Mouse (Mus musculus): ENCODE data around the gene Mrc1. TPM values are rescaled to one million over a fixed set of nuclear protein-coding genes. Genes with fewer than 3 reads are reported as not detected.
A peak's percentile ranks its signal among the peaks of the same experiment; 100 is the strongest.

The Mrc1 gene
- polyA plus RNA-seq, 1 experiment from 2014 or later: 6.0 TPM

DNA sequence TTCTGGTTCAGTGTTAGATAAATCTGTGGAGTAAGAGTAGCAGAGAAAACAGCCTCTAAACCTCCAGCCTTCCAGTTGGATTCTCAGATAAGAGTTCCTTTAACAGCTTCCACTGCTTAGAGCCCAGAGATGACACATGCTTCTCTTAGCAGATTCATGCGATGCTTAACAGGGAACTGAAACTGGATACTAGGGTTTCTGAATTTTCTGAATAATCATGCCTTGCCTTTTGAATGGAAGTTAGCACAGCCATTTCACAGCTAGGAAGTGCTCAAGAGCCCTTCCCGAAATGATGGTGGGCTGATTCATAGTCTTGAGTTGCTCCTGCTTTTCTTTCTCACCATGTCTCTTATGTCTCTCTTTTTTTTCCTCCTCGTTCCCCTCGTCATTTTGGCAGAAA is 22.4 kb upstream of the Mrc1 start:
- H3K4me2 ChIP-seq (ENCODE audit: low read length): no peak overlapping the region
- H3K27me3 ChIP-seq (replicated peaks; ENCODE audit: control insufficient read depth, insufficient read depth, low read length): no peaks in the 10 kb centered on the region
- DNase-seq (ENCODE audit: low spot score) (no peak), ATAC-seq (no peak)
- no peak overlapping the region for H3K27ac ChIP-seq (ENCODE audit: low read depth, low read length)
- no peak overlapping the region for H3K9ac ChIP-seq (ENCODE audit: low read length)
- H3K4me1 ChIP-seq (ENCODE audit: control insufficient read depth, insufficient read depth, low read length): no peaks in the 10 kb centered on the region
- no peak overlapping the region for H3K4me3 ChIP-seq (ENCODE audit: low read depth, low read length)
- no peaks in the 10 kb centered on the region for H3K9me3 ChIP-seq (replicated peaks; ENCODE audit: control insufficient read depth, low read length)
- WGBS: 84% methylated on average over 4 of the region's 4 CpGs
- no peaks in the 10 kb centered on the region for H3K36me3 ChIP-seq (ENCODE audit: control insufficient read depth, insufficient read depth, low read length)

DNA sequence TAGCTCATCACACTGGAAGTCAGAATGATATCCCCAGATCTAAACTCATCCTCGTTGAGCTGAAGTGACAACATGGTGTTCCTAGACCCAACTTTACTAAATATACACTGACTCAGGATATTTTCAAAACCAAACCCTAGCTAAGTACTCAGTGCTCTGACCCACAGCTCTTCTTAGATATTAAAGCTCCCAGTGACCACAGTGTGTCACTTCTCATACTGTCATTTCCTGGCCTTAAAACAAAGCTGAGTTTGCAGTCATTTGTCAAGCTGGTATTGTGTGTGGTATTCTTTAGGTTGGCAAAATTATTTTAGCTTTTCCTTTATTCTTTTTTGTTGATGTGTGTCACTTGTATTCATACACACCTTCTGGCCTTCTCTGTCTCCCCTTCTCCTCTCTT is 18.5 kb upstream of the Mrc1 start:
- Histone ChIP-seq H3K9ac (ENCODE audit: low read length) (no peak overlapping the region), H3K4me1 (ENCODE audit: control insufficient read depth, insufficient read depth, low read length) (0 out of 2 replicates have a peak, but pooled peaks cover 2% of the 10 kb centered on the region), H3K4me3 (ENCODE audit: low read depth, low read length) (no peak overlapping the region), H3K27ac (ENCODE audit: low read depth, low read length) (no peak overlapping the region), H3K9me3 (replicated peaks; ENCODE audit: control insufficient read depth, low read length) (no peaks in the 10 kb centered on the region), H3K27me3 (replicated peaks; ENCODE audit: control insufficient read depth, insufficient read depth, low read length) (no peaks in the 10 kb centered on the region), H3K36me3 (ENCODE audit: control insufficient read depth, insufficient read depth, low read length) (no peaks in the 10 kb centered on the region), H3K4me2 (ENCODE audit: low read length) (no peak overlapping the region)
- no peak for DNase-seq (ENCODE audit: low spot score)
- no peak for ATAC-seq
- WGBS: 91% methylated on average over 1 of the region's 1 CpGs

DNA sequence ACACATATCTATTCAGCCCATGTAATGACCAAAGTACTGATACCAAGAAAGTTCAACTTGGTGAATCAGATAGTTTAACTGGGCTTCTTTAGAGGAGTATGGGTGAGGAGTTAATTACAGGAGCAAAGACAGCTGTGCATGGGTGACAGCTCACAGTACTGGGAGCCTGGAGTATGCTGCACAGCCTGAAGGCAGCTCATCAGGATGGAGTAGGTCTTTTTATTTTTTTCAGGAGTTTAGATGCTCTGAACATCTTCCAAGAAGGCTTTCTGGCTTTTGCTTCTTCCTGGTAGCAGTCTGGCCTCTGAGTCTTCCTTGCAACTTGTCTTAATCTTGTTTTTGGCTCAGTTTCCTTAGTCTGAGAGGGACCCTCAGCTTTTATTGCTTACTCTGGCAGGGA is 17.6 kb upstream of the Mrc1 start:
- H3K27me3 ChIP-seq (replicated peaks; ENCODE audit: control insufficient read depth, insufficient read depth, low read length): no peaks in the 10 kb centered on the region
- H3K4me2 ChIP-seq (ENCODE audit: low read length): no peak overlapping the region

DNA sequence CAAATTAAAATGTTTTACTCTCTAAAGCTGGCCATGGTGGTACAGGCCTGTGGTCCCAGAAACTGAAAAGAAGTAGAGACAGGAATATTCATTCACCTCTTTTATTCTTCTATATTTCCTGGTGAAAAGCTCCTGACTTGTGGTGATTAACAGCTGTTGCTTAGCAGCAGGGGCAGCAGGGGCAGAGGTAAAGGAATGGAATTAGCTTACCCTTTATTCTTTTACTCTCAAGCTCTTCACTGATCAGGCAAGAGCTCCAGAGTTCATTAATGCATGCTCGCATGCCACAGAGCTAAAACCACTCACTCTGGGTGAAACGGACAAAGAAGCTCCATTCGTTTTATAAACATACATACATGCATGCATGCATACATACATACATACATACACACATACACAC is 14.4 kb upstream of the Mrc1 start:
- no peaks in the 10 kb centered on the region for H3K27me3 ChIP-seq (replicated peaks; ENCODE audit: control insufficient read depth, insufficient read depth, low read length)
- ATAC-seq: no peak
- 1% methylated on average over 3 of the region's 3 CpGs for WGBS
- H3K27ac ChIP-seq (ENCODE audit: low read depth, low read length): no peak overlapping the region; the same call in 1 of the 2 replicates
- no peak overlapping the region for H3K4me2 ChIP-seq (ENCODE audit: low read length)
- DNase-seq (ENCODE audit: low spot score): peak; percentile 11
- H3K4me1 ChIP-seq (ENCODE audit: control insufficient read depth, insufficient read depth, low read length): 0 out of 2 replicates have a peak, but pooled peaks cover 2% of the 10 kb centered on the region
- H3K4me3 ChIP-seq (ENCODE audit: low read depth, low read length): no peak overlapping the region
- no peaks in the 10 kb centered on the region for H3K36me3 ChIP-seq (ENCODE audit: control insufficient read depth, insufficient read depth, low read length)
- H3K9ac ChIP-seq (ENCODE audit: low read length): no peak overlapping the region
- H3K9me3 ChIP-seq (replicated peaks; ENCODE audit: control insufficient read depth, low read length): no peaks in the 10 kb centered on the region

More for the DNA sequence above, 17.6 kb upstream of the Mrc1 start:
- Histone ChIP-seq H3K4me1 (ENCODE audit: control insufficient read depth, insufficient read depth, low read length) (0 out of 2 replicates have a peak, but pooled peaks cover 2% of the 10 kb centered on the region), H3K27ac (ENCODE audit: low read depth, low read length) (no peak overlapping the region), H3K36me3 (ENCODE audit: control insufficient read depth, insufficient read depth, low read length) (no peaks in the 10 kb centered on the region), H3K4me3 (ENCODE audit: low read depth, low read length) (no peak overlapping the region), H3K9me3 (replicated peaks; ENCODE audit: control insufficient read depth, low read length) (no peaks in the 10 kb centered on the region), H3K9ac (ENCODE audit: low read length) (no peak overlapping the region)
- ATAC-seq (no peak), DNase-seq (ENCODE audit: low spot score) (no peak)

DNA sequence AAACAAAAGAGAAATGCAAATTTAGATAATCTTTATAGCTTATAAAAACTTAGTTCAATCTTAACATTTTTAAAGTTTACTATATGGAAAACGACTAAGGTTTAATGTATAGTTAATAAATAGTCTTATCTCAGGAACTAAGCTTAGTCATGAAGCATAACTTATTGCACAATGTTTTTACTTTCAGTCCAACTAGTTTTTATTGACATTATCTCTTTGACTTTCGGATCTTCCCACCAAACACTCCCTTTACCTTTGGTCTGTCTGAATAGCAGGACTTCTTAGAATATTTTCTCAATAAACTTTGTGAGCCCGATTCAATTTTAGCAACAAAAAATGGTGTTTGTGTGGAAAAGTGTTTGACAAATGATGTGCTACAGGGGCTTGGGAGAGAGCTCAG is 12.5 kb upstream of the Mrc1 start:
- ATAC-seq (no peak), DNase-seq (ENCODE audit: low spot score) (no peak)

DNA sequence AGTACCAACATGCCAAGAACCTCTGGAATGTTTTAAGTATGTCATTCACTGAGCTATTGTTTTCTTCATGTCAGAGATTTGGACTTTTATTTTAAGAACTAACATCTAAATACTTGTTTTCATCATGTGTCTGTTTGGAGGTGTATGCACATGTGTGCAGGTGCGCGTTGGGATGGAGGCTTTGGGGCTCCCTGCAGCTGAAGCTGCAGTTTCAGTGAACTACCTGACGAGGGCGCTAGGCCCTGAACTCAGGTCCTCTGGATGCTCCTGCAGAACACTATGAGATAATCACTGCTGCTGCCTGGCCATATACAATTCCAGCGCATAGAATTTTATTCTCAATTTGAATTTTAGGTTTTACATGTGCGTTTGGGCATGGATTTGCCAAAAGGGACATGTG is 11.1 kb upstream of the Mrc1 start:
- DNase-seq (ENCODE audit: low spot score) (no peak), ATAC-seq (no peak)
- Histone ChIP-seq H3K4me3 (ENCODE audit: low read depth, low read length) (no peak overlapping the region), H3K4me2 (ENCODE audit: low read length) (no peak overlapping the region), H3K36me3 (ENCODE audit: control insufficient read depth, insufficient read depth, low read length) (no peaks in the 10 kb centered on the region), H3K4me1 (ENCODE audit: control insufficient read depth, insufficient read depth, low read length) (0 out of 2 replicates have a peak, but pooled peaks cover 2% of the 10 kb centered on the region), H3K27ac (ENCODE audit: low read depth, low read length) (no peak overlapping the region), H3K9me3 (replicated peaks; ENCODE audit: control insufficient read depth, low read length) (no peaks in the 10 kb centered on the region), H3K27me3 (replicated peaks; ENCODE audit: control insufficient read depth, insufficient read depth, low read length) (no peaks in the 10 kb centered on the region), H3K9ac (ENCODE audit: low read length) (no peak overlapping the region)
- 82% methylated on average over 6 of the region's 6 CpGs for WGBS

More for the DNA sequence above, 12.5 kb upstream of the Mrc1 start:
- no peaks in the 10 kb centered on the region for H3K36me3 ChIP-seq (ENCODE audit: control insufficient read depth, insufficient read depth, low read length)
- no peak overlapping the region for H3K27ac ChIP-seq (ENCODE audit: low read depth, low read length)
- H3K9ac ChIP-seq (ENCODE audit: low read length): no peak overlapping the region
- H3K4me2 ChIP-seq (ENCODE audit: low read length): no peak overlapping the region
- H3K9me3 ChIP-seq (replicated peaks; ENCODE audit: control insufficient read depth, low read length): no peaks in the 10 kb centered on the region
- H3K4me3 ChIP-seq (ENCODE audit: low read depth, low read length): no peak overlapping the region
- H3K4me1 ChIP-seq (ENCODE audit: control insufficient read depth, insufficient read depth, low read length): 0 out of 2 replicates have a peak, but pooled peaks cover 2% of the 10 kb centered on the region
- no peaks in the 10 kb centered on the region for H3K27me3 ChIP-seq (replicated peaks; ENCODE audit: control insufficient read depth, insufficient read depth, low read length)
- WGBS: 93% methylated on average over 3 of the region's 3 CpGs

DNA sequence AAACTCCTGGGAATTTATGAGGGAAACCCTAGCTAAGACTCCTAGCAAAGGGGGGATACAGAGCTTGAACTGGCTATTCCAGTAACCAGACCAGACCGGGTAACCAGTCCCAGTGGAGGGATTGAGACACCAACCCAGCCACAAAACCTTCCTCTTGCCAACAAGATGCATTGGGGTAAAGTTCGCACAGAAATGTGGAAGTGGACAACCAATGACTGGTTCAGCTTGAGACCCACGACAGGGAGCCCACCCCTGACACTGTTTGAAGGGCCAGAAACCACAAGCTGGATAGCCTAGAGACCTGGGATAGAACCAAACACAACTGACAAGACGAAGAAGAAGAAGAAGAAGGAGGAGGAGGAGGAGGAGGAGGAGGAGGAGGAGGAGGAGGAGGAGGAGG is 4.8 kb upstream of the Mrc1 start:
- H3K9me3 ChIP-seq (replicated peaks; ENCODE audit: control insufficient read depth, low read length): no peaks in the 10 kb centered on the region
- no peaks in the 10 kb centered on the region for H3K27me3 ChIP-seq (replicated peaks; ENCODE audit: control insufficient read depth, insufficient read depth, low read length)
- ATAC-seq (no peak), DNase-seq (ENCODE audit: low spot score) (no peak)
- no peaks in the 10 kb centered on the region for H3K4me1 ChIP-seq (ENCODE audit: control insufficient read depth, insufficient read depth, low read length)
- no peak overlapping the region for H3K9ac ChIP-seq (ENCODE audit: low read length)
- H3K36me3 ChIP-seq (ENCODE audit: control insufficient read depth, insufficient read depth, low read length): no peaks in the 10 kb centered on the region
- H3K27ac ChIP-seq (ENCODE audit: low read depth, low read length): no peak overlapping the region
- no peak overlapping the region for H3K4me3 ChIP-seq (ENCODE audit: low read depth, low read length)
- no peak overlapping the region for H3K4me2 ChIP-seq (ENCODE audit: low read length)
- 94% methylated on average over 3 of the region's 4 CpGs for WGBS

DNA sequence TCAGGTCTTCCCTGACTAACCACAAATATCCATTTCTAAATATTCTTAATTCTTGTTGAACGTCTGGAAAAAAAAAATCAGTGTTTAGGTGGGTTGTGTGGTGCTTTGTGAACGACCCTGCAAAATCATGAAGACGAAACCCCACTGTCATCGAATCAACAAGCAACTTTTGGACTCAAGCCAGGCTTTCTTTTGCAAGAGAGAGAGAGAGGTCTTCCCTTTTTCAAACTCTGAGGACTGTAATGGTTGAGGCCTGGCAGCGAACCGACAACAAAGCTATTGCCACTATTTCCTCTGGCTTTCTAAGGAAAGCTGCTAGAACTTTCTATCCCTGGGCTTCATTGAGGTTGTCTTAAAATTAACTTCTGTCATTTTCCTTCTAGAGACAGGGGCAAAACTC is 697 bp upstream of the Mrc1 start:
- no peak overlapping the region for H3K9ac ChIP-seq (ENCODE audit: low read length)
- H3K9me3 ChIP-seq (replicated peaks; ENCODE audit: control insufficient read depth, low read length): no peaks in the 10 kb centered on the region
- H3K4me3 ChIP-seq (ENCODE audit: low read depth, low read length): no peak overlapping the region
- H3K27me3 ChIP-seq (replicated peaks; ENCODE audit: control insufficient read depth, insufficient read depth, low read length): no peaks in the 10 kb centered on the region
- WGBS: 65% methylated on average over 6 of the region's 6 CpGs
- H3K36me3 ChIP-seq (ENCODE audit: control insufficient read depth, insufficient read depth, low read length): no peaks in the 10 kb centered on the region
- H3K4me2 ChIP-seq (ENCODE audit: low read length): no peak overlapping the region
- DNase-seq (ENCODE audit: low spot score) (no peak), ATAC-seq (no peak)
- no peaks in the 10 kb centered on the region for H3K4me1 ChIP-seq (ENCODE audit: control insufficient read depth, insufficient read depth, low read length)
- H3K27ac ChIP-seq (ENCODE audit: low read depth, low read length): no peak overlapping the region

DNA sequence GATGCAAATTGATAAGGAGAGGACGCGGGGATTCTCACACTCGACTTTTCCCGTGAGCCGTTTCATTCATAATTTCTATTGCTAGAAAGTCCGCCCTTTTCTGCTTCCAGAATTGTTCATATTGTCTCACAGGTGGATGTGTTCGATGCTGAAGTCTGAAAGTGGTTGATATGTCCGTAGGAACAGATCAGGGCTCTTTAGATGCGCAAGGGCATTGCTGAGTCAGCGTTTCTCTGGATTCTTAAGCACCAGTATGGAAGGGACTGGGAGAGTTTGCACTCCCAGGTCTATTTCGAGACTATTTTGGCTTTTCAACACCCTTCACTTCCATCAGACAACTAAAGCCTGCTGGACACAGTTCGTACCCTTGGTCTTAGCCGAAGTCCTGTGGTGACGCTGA is 787 bp downstream of the Mrc1 start:
- H3K4me1 ChIP-seq (ENCODE audit: control insufficient read depth, insufficient read depth, low read length): no peaks in the 10 kb centered on the region
- H3K36me3 ChIP-seq (ENCODE audit: control insufficient read depth, insufficient read depth, low read length): no peaks in the 10 kb centered on the region
- ATAC-seq: no peak
- 92% methylated on average over 14 of the region's 14 CpGs for WGBS
- no peak overlapping the region for H3K27ac ChIP-seq (ENCODE audit: low read depth, low read length)
- H3K4me3 ChIP-seq (ENCODE audit: low read depth, low read length): no peak overlapping the region
- no peaks in the 10 kb centered on the region for H3K9me3 ChIP-seq (replicated peaks; ENCODE audit: control insufficient read depth, low read length)
- no peak for DNase-seq (ENCODE audit: low spot score)
- H3K4me2 ChIP-seq (ENCODE audit: low read length): no peak overlapping the region
- no peak overlapping the region for H3K9ac ChIP-seq (ENCODE audit: low read length)
- H3K27me3 ChIP-seq (replicated peaks; ENCODE audit: control insufficient read depth, insufficient read depth, low read length): no peaks in the 10 kb centered on the region
